Mouse (Mus musculus): ENCODE results near the gene Rhof. TPM values are rescaled to one million over a fixed set of nuclear protein-coding genes. Genes with fewer than 3 reads are reported as not detected.

Rhof gene
- polyA plus RNA-seq, 1 experiment from 2014 or later: 29.7 TPM

DNA sequence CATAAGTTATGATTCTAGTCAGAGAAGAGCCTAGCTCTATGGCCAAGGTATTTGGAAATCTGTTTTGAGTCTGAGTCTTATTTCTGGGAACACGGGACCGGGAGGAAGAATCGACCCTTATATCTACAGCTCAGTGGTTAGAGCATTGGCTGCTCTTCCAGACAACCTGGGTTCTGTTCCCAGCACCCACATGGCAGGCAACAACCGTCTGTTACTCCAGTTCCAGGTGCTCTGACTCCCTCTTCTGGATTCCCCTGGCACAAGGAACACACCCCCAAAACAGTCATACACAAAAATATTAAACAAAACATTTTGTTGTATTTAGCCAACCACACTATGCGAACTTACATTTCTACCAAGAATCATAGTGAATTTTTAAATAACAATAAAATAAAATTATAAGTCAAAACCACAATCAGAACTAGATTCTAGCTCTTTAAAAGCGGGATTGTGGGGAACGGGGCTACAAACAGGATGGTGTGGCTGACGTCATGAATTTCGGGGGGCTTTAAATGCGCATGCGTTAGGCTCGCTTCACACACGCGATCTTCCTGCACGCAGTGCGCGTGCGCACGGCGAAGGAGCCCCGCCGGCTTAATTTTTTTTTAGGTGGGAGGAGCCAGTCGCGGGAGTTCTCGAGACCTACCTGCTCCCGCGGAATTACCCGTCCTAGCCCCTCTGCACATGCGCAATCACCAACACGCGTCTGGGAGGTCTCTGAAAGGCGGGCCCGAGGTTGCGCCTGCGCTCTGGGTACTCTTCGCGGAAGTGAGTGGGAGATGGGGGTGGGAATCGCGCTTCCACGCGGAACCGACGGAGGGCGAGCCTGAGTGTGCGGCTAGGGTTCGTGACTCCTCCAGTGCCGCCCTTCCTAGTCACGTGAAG is 74.9 kb downstream of the Rhof start:
- 8% methylated on average over 48 of the region's 48 CpGs for WGBS
- peak overlapping the region; percentile 43 for H3K4me3 ChIP-seq (ENCODE audit: low read length)

More for the DNA sequence above, 74.9 kb downstream of the Rhof start:
- no peaks in the 10 kb centered on the region for H3K36me3 ChIP-seq (ENCODE audit: control insufficient read depth, insufficient read depth, low read length)
- ATAC-seq: peak; percentile 97
- H3K9me3 ChIP-seq (ENCODE audit: control insufficient read depth, low read length): no peaks in the 10 kb centered on the region
- H3K4me1 ChIP-seq (ENCODE audit: control insufficient read depth, insufficient read depth, low read depth, low read length): peaks cover 4% of the 10 kb centered on the region; the same call in 1 of the 2 replicates
- H3K27me3 ChIP-seq (replicated peaks; ENCODE audit: control insufficient read depth, insufficient read depth, low read length): no peaks in the 10 kb centered on the region
- peak overlapping the region; percentile 45 for H3K9ac ChIP-seq (ENCODE audit: low read depth, low read length)
- peak overlapping the region; percentile 57 for H3K4me2 ChIP-seq (ENCODE audit: low read length)
- peak overlapping the region; percentile 59 for H3K27ac ChIP-seq (ENCODE audit: low read depth, low read length)

Other genes starting within 250 kb of the Rhof start
- gene Kdm2b, start 142.9 kb downstream of the Rhof start, polyA plus RNA-seq (2015; fragmentation: Nextera tagmentation; extraction: Ambion mirVana): 88.8 and 99.8 TPM in 2 replicates
- gene Orai1, start 117.6 kb downstream of the Rhof start, polyA plus RNA-seq (2015; fragmentation: Nextera tagmentation; extraction: Ambion mirVana): 14.2 TPM in 2 replicates
- gene Morn3, start 85.7 kb downstream of the Rhof start, polyA plus RNA-seq (2015; fragmentation: Nextera tagmentation; extraction: Ambion mirVana): 0.47 and 0.81 TPM in 2 replicates
- 17.3 and 19.8 TPM in 2 replicates for gene Tmem120b, start 64.3 kb downstream of the Rhof start, polyA plus RNA-seq (2015; fragmentation: Nextera tagmentation; extraction: Ambion mirVana)
- 9.5 and 9.8 TPM in 2 replicates for gene Setd1b, start 9.5 kb upstream of the Rhof start, polyA plus RNA-seq (2015; fragmentation: Nextera tagmentation; extraction: Ambion mirVana)
- gene Psmd9, start 36.7 kb upstream of the Rhof start, polyA plus RNA-seq (2015; fragmentation: Nextera tagmentation; extraction: Ambion mirVana): 77.2 and 89.4 TPM in 2 replicates
- not detected in 2 replicates for gene Hpd, start 50.0 kb upstream of the Rhof start, polyA plus RNA-seq (2015; fragmentation: Nextera tagmentation; extraction: Ambion mirVana)
- gene Wdr66, start 119.4 kb upstream of the Rhof start, polyA plus RNA-seq (2015; fragmentation: Nextera tagmentation; extraction: Ambion mirVana): 1.1 and 1.4 TPM in 2 replicates
- 31.1 and 36.7 TPM in 2 replicates for gene Bcl7a, start 211.1 kb upstream of the Rhof start, polyA plus RNA-seq (2015; fragmentation: Nextera tagmentation; extraction: Ambion mirVana)